ENCODE assay signal across 26 mouse cellular contexts in the genomic region with DNA sequence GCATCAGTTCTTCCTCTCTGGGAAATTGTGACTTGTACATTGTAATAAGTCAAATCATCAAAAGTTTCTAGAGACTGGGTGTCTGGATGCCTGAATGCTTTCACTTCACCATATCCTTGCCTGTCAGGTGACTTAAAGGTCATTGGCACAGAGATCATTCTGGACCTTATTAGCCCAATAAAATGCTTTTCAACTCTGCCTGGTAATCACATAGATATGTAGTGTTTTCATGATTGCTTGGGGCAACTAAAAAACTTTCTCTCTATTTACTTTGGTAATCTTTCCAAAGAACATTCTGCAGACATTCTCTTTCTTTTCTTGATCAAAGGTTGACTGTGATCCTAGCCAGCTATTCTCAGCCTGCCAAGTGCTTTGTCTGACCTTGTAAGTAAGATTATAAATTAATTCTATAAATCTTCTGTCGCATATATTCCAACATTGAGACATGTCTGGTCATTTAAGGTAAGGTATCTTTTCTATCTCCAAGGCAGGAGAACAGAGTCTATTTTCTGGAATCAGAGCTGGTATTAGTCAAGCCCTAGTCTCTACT. TPM values are rescaled to one million over a fixed set of nuclear protein-coding genes. Genes with fewer than 3 reads are reported as not detected.
A peak's percentile ranks its signal among the peaks of the same experiment; 100 is the strongest.
DNase-seq lines count a peak whose midpoint lies in the region; ATAC-seq and TF ChIP-seq lines count a peak whose summit lies in the region.
"Had no signal": no experiment of that assay in that cellular context is flagged by ENCODE, and none has a peak within 500 bp of the region (broad histone marks: within the 10 kb centered on the region; RNA-seq: fewer than 3 reads in every experiment).

No protein-coding gene starts in this region.

- no peak for TF ChIP-seq EP300 in heart, adult 2 months (IDR thresholded peaks at IDR 0.05; ENCODE audit: insufficient read depth, low read depth, low read length)

- H3K4me2 ChIP-seq in intestine, embryonic 16.5 days (ENCODE audit: low read depth, low read length): no peak overlapping the region
- H3K4me2 ChIP-seq: embryonic facial prominence, embryonic 12.5 days; forebrain, embryonic 12.5 days; heart, embryonic 12.5 days; hindbrain, embryonic 13.5 days; limb, embryonic 13.5 days; liver, embryonic 13.5 days had no signal

- no peak for TF ChIP-seq CTCF in liver, adult 2 months (IDR thresholded peaks at IDR 0.05; ENCODE audit: low read depth, low read length)
- no peak for TF ChIP-seq CTCF in heart, adult 2 months (IDR thresholded peaks at IDR 0.05)

- 71% methylated on average over 1 of the region's 1 CpGs for WGBS in liver, adult 2 months
- WGBS in intestine, embryonic 16.5 days: 63% methylated on average over 1 of the region's 1 CpGs
- 79% methylated on average over 1 of the region's 1 CpGs for WGBS in heart, adult 2 months

- H3K4me3 ChIP-seq in liver, adult 2 months (ENCODE audit: insufficient read depth, low read depth, low read length): no peak overlapping the region
- no peak overlapping the region for H3K4me3 ChIP-seq in intestine, embryonic 16.5 days (ENCODE audit: low read length)
- no peak overlapping the region for H3K4me3 ChIP-seq in heart, adult 2 months
- H3K4me3 ChIP-seq: embryonic facial prominence, embryonic 12.5 days; erythroblast, embryonic 14.5 days; forebrain, embryonic 12.5 days; heart, embryonic 12.5 days; hindbrain, embryonic 13.5 days; layer of hippocampus, adult 2 months; limb, embryonic 13.5 days; liver, embryonic 13.5 days had no signal

- intact Hi-C loops in heart, adult 2 months (cut with DNase I): loop anchor here (2.0 to 10.0 kb wide), 3 partner anchors 175 to 666 kb away; no protein-coding TSS in a partner anchor

- DNase-seq in adrenal gland, postnatal 14 days: peak; percentile 17
- DNase-seq in adrenal gland, postnatal 10 days: no peak
- DNase-seq in liver, adult 2 months (ENCODE audit: extremely low read depth, low read depth, low spot score): peak; percentile 10
- DNase-seq in liver: no peak
- DNase-seq in right cerebral cortex, postnatal 4 days: no peak
- no peak for DNase-seq in lung, postnatal 10 days
- no peak for DNase-seq in heart, adult 2 months
- DNase-seq: cerebellum, postnatal 36 days; gastrocnemius, postnatal 14 days; heart, adult 11 months; kidney, postnatal 25 days; liver, embryonic 13.5 days; lung, adult 18-20 months; thymus, adult 18-20 months; thymus, postnatal 36 days had no signal

- no peaks in the 10 kb centered on the region for H3K36me3 ChIP-seq in liver, adult 2 months (ENCODE audit: control insufficient read depth, insufficient read depth, low read length)
- no peaks in the 10 kb centered on the region for H3K36me3 ChIP-seq in intestine, embryonic 16.5 days (ENCODE audit: control insufficient read depth, insufficient read depth, low read length)
- H3K36me3 ChIP-seq in heart, adult 2 months (ENCODE audit: control insufficient read depth, insufficient read depth, low read length): no peaks in the 10 kb centered on the region
- H3K36me3 ChIP-seq: embryonic facial prominence, embryonic 12.5 days; forebrain, embryonic 12.5 days; heart, embryonic 12.5 days; hindbrain, embryonic 13.5 days; limb, embryonic 13.5 days; liver, embryonic 13.5 days had no signal

- H3K79me2 ChIP-seq in liver, adult 2 months (ENCODE audit: control insufficient read depth, insufficient read depth, low read length): no peaks in the 10 kb centered on the region
- no peaks in the 10 kb centered on the region for H3K79me2 ChIP-seq in heart, adult 2 months (replicated peaks; ENCODE audit: control insufficient read depth, insufficient read depth, low read length)

- no peak overlapping the region for H3K27ac ChIP-seq in liver, adult 2 months (replicated peaks; ENCODE audit: insufficient read depth, low read depth, low read length)
- H3K27ac ChIP-seq in intestine, embryonic 16.5 days (ENCODE audit: low read length): no peak overlapping the region
- no peak overlapping the region for H3K27ac ChIP-seq in heart, adult 2 months
- H3K27ac ChIP-seq: forebrain, embryonic 12.5 days; hindbrain, embryonic 13.5 days; layer of hippocampus, adult 2 months; limb, embryonic 13.5 days; liver, embryonic 13.5 days; macrophage had no signal

- H3K9me3 ChIP-seq in intestine, embryonic 16.5 days (ENCODE audit: control insufficient read depth, low read length): no peaks in the 10 kb centered on the region
- H3K9me3 ChIP-seq: embryonic facial prominence, embryonic 12.5 days; forebrain, embryonic 12.5 days; heart, embryonic 12.5 days; hindbrain, embryonic 13.5 days; limb, embryonic 13.5 days; liver, embryonic 13.5 days had no signal

- H3K27me3 ChIP-seq in liver, adult 2 months (ENCODE audit: control insufficient read depth, insufficient read depth, low read length): no peaks in the 10 kb centered on the region
- H3K27me3 ChIP-seq in intestine, embryonic 16.5 days (replicated peaks; ENCODE audit: control insufficient read depth, insufficient read depth, low read length): no peaks in the 10 kb centered on the region
- no peaks in the 10 kb centered on the region for H3K27me3 ChIP-seq in heart, adult 2 months (ENCODE audit: control insufficient read depth, insufficient read depth, low read length)
- H3K27me3 ChIP-seq: embryonic facial prominence, embryonic 12.5 days; forebrain, embryonic 12.5 days; heart, embryonic 12.5 days; hindbrain, embryonic 13.5 days; limb, embryonic 13.5 days; liver, embryonic 13.5 days had no signal

- peak; percentile 80 for ATAC-seq in intestine, embryonic 16.5 days
- ATAC-seq: lung, postnatal 0 days had no signal

- H3K4me1 ChIP-seq in liver, adult 2 months (ENCODE audit: control insufficient read depth, insufficient read depth, low read length): no peaks in the 10 kb centered on the region
- no peaks in the 10 kb centered on the region for H3K4me1 ChIP-seq in intestine, embryonic 16.5 days (ENCODE audit: control insufficient read depth, insufficient read depth, low read length)
- H3K4me1 ChIP-seq in heart, adult 2 months (ENCODE audit: control insufficient read depth, insufficient read depth, low read length): no peaks in the 10 kb centered on the region
- H3K4me1 ChIP-seq: embryonic facial prominence, embryonic 12.5 days; forebrain, embryonic 12.5 days; heart, embryonic 12.5 days; hindbrain, embryonic 13.5 days; liver, embryonic 13.5 days had no signal

- H3K9ac ChIP-seq in liver, adult 2 months (ENCODE audit: low read depth, low read length): no peak overlapping the region
- H3K9ac ChIP-seq in intestine, embryonic 16.5 days (ENCODE audit: low read depth, low read length): no peak overlapping the region
- H3K9ac ChIP-seq in heart, adult 2 months (ENCODE audit: low read depth, low read length): no peak overlapping the region
- H3K9ac ChIP-seq: embryonic facial prominence, embryonic 12.5 days; forebrain, embryonic 12.5 days; heart, embryonic 12.5 days; hindbrain, embryonic 13.5 days; limb, embryonic 13.5 days; liver, embryonic 13.5 days had no signal

- TF ChIP-seq POLR2A in liver, adult 2 months (IDR thresholded peaks at IDR 0.05; ENCODE audit: extremely low read depth, insufficient read depth, low read length): no peak
- TF ChIP-seq POLR2A in heart, adult 2 months (IDR thresholded peaks at IDR 0.05; ENCODE audit: insufficient read depth, low read depth, low read length): no peak

RNA-seq across cellular contexts. Expression of a gene that starts 9.5 kb away (rescaled TPM):
- total RNA-seq in adrenal gland, postnatal 14 days (2021): 0.23 and 0.67 TPM in 2 replicates
- under 1 TPM; 0.15 to 0.51 TPM for total RNA-seq in adrenal gland, postnatal 10 days (2021)
- not detected in 2 replicates for total RNA-seq in liver, adult 2 months (2014; rRNA removed)
- polyA plus RNA-seq in liver, adult 2 months (2012; rRNA removed): not detected in 2 replicates
- polyA plus RNA-seq in intestine, embryonic 16.5 days (2015; fragmentation: Nextera tagmentation; extraction: Ambion mirVana): 0.34 and 0.44 TPM in 2 replicates
- under 1 TPM in 1 of 2 experiments, not detected in 1; 0.14 TPM for total RNA-seq in heart, adult 2 months (2021)
- under 0.01 and 0.21 TPM in 2 replicates for polyA plus RNA-seq in heart, adult 2 months (2012; rRNA removed)
- total RNA-seq: gastrocnemius, postnatal 14 days; MEL had no signal
- polyA plus RNA-seq: erythroblast, embryonic 14.5 days; liver, embryonic 13.5 days; macrophage had no signal

Comparison
In these comparisons a context has a peak if more than half of its experiments do, and no peak if none do; other contexts are left out.
1. DNase-seq: peak in adrenal gland, postnatal 14 days (single experiment) and liver, adult 2 months (single experiment); none in adrenal gland, postnatal 10 days (single experiment), liver (single experiment), right cerebral cortex, postnatal 4 days (single experiment), lung, postnatal 10 days (single experiment) and heart, adult 2 months (0 of 2).